Mouse (Mus musculus) heart, postnatal 0 days (tissue): ENCODE data around the gene Adcy3. TPM values are rescaled to one million over a fixed set of nuclear protein-coding genes. Genes with fewer than 3 reads are reported as not detected.
"Not testable (repeated sequence)": the region's sequence is repeated elsewhere in the genome, so short reads cannot be mapped to it uniquely, and the experiment has no call there.

Experiments used
- ATAC-seq: fragments of 200-750 bp; cut with Nextera tagmentation; 2 replicates; pipeline ENCODE4 v1.8.0; 2017; ENCODE audit warnings: low read depth, moderate number of reproducible peaks, moderate library complexity; ENCODE audit not compliant: insufficient read depth
- DNase-seq: peaks from one replicate; pipeline ENCODE4 v3.0.0-alpha.2; 2016; ENCODE audit warnings: low spot score
- H3K27ac ChIP-seq: fragments of 300-500 bp; sonication (generic); 2 replicates; pipeline ENCODE4 v1.5.1; 2014; ENCODE audit warnings: low read depth, mild to moderate bottlenecking
- H3K27me3 ChIP-seq: fragments of 300-500 bp; sonication (generic); 2 replicates; pipeline ENCODE4 v1.6.1; 2014; ENCODE audit warnings: low read length, mixed read lengths; ENCODE audit not compliant: control insufficient read depth, insufficient read depth
- H3K36me3 ChIP-seq: fragments of 300-500 bp; sonication (generic); replicated peaks from 2 replicates; pipeline ENCODE4 v1.6.1; 2014; ENCODE audit warnings: low read length, mixed read lengths; ENCODE audit not compliant: control insufficient read depth, insufficient read depth
- H3K4me1 ChIP-seq: fragments of 300-500 bp; sonication (generic); 2 replicates; pipeline ENCODE4 v1.6.1; 2014; ENCODE audit warnings: antibody characterized with exemption; ENCODE audit not compliant: control insufficient read depth, insufficient read depth
- H3K4me2 ChIP-seq: fragments of 300-500 bp; sonication (generic); 2 replicates; pipeline ENCODE4 v1.6.1; 2014; ENCODE audit warnings: low read depth, mild to moderate bottlenecking, low read length, moderate library complexity
- H3K4me3 ChIP-seq: fragments of 300-500 bp; sonication (generic); 2 replicates; pipeline ENCODE4 v1.5.1; 2014; ENCODE audit warnings: low read depth, low read length
- H3K9ac ChIP-seq: fragments of 300-500 bp; sonication (generic); replicated peaks from 2 replicates; pipeline ENCODE4 v1.6.1; 2014; ENCODE audit warnings: low read depth, low read length, mixed read lengths
- H3K9me3 ChIP-seq: fragments of 300-500 bp; sonication (generic); replicated peaks from 2 replicates; pipeline ENCODE4 v1.6.1; 2016; ENCODE audit warnings: low read length; ENCODE audit not compliant: control insufficient read depth
- CTCF ChIP-seq: IDR thresholded peaks from 2 replicates; pipeline ENCODE4 v1.5.1; 2016; ENCODE audit warnings: antibody characterized with exemption, control low read depth, low read depth
- EP300 ChIP-seq: IDR thresholded peaks from 2 replicates; pipeline ENCODE4 v1.6.1; 2016; ENCODE audit warnings: antibody characterized with exemption, low read depth
- WGBS: fragments of 180-500 bp; shearing (Covaris S2); extraction: QIAGEN DNeasy Blood & Tissue Kit; methylation state at CpG from one replicate; pipeline ENCODE4 v1.1.7; 2014; 5-methylcytosine and 5-hydroxymethylcytosine counted together
- polyA plus RNA-seq: library from polyadenylated mRNA; unstranded; fragments of >200 nt; fragmentation: Nextera tagmentation; extraction: Ambion mirVana; gene quantifications from 2 replicates; pipeline ENCODE4 v1.2.1, GENCODE M21; 2015
- total RNA-seq: library from RNA; depleted of rRNA; stranded (reverse); fragments of >200 nt; gene quantifications from 2 replicates; pipeline ENCODE4 v1.2.3, GENCODE M21; 2014; ENCODE audit warnings: low replicate concordance

The Adcy3 gene
- total and polyA plus RNA-seq, 2 experiments from 2014 or later: 1.2 to 7.5 TPM

DNA sequence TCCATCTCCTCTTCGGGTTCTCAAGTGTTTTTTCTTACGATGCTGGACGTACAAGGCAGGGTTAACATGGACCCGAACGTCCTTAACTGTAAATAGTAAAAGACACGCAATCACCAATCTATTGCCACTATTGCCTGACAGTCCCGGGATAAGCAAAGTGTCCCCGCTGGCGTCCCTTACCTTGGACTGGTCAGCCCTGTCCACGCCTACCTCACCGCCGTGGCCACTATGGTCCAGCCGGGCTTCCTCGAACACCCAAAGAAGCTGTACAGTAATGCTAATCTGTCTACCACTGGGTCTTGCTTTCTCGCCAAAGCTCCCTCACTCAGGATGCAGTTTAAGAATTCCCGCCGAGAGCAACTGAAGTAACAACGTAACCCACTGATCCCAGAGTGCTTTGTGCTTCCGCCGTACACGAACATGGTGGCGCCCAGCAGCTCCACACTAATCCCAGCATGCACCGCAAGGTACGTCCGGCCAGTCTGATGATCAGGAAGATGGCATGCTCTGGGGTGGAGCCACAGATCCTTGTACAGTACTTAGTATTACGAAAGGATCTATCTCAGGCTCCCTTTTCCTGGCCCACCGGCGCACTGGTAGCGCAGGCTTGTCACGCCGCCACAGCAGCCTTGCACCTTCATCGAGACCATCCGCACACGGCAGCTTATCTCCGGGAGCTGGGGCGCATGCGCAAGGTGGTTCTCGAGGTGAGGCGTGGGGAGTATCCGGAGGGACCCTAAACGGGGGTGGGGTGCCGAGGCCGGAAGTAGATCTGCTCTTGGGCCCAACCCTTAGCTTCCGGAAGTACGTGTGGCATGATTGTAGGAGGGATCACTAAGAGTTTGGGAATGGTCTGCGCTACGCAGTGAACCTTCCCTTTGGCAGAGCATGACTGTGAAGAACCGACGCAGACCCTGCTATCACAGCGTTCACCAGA lies 100.9 kb downstream of the Adcy3 start, which contains the start of the genes Ptrhd1 and Cenpo:
Gene Ptrhd1 (plus strand): TSS at position 456 of the 937 bp plus-strand sequence.
Gene Cenpo (minus strand): TSS at position 723 of the 937 bp plus-strand sequence.
- H3K36me3 ChIP-seq: peaks cover 27% of the 10 kb centered on the region
- peaks cover 13% of the 10 kb centered on the region; the same call in 1 of the 2 replicates for H3K4me1 ChIP-seq
- peak; percentile 97 for DNase-seq
- peak within 1 kb of the TSS; percentile 64 for H3K4me3 ChIP-seq
- no peaks in the 10 kb centered on the region for H3K27me3 ChIP-seq
- peak within 1 kb of the TSS; percentile 61 for H3K9ac ChIP-seq
- TF ChIP-seq CTCF: no peak
- no peak for TF ChIP-seq EP300
- no peaks in the 10 kb centered on the region for H3K9me3 ChIP-seq
- WGBS: under 1% methylated on average over 50 of the region's 50 CpGs
- H3K27ac ChIP-seq: peak within 1 kb of the TSS; percentile 94
- peak; percentile 97 for ATAC-seq
- H3K4me2 ChIP-seq: peak within 1 kb of the TSS; percentile 81

DNA sequence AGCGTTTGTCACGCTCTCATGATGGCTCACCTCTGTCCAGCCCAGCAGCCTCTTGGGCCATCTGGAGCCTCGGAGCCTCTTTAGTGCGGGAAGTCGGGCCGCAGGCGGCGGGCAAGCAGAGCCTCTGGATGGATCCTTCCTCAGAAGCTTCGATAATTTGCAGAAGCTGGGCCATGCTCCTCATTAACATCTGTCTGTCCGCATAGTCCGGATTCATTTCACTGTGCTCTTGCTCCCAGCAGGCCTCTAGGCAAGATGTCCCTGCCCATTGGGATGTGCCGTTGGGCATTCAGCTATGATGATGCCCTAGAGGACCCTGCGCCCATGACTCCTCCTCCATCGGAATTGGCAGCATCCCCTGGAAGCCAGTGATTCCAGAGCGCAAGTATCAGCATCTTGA lies 104.6 kb downstream of the Adcy3 start:
- H3K36me3 ChIP-seq: peaks cover 16% of the 10 kb centered on the region
- H3K27ac ChIP-seq: no peak overlapping the region
- no peak for ATAC-seq
- H3K27me3 ChIP-seq: no peaks in the 10 kb centered on the region
- TF ChIP-seq CTCF (no peak), EP300 (no peak)
- no peak overlapping the region for H3K4me3 ChIP-seq
- H3K9me3 ChIP-seq: no peaks in the 10 kb centered on the region
- H3K9ac ChIP-seq: no peak overlapping the region
- no peak for DNase-seq
- H3K4me2 ChIP-seq: no peak overlapping the region
- 90% methylated on average over 15 of the region's 15 CpGs for WGBS
- peaks cover 23% of the 10 kb centered on the region for H3K4me1 ChIP-seq

DNA sequence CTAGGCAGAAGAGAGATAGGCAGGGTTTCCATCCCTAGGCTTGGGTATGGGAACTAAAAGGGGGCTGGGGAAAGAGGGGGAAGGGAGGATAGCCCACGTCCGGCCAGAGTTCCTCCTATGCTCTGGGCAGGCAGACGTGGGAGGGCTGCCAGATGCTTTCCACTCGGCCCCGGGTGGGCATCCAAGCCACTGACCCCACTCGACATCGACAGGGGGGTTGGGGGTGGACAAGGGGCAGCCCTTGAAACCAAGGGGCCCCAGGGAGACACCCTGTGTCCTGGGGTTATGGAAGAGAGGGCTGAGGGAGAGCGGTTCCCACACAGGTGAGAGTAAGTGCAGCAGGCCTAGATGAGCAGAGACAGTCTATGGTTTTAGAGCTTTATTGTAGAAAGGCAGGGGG lies 107.4 kb downstream of the Adcy3 start:
- not testable (repeated sequence) for H3K4me3 ChIP-seq, H3K9me3 ChIP-seq, DNase-seq, ATAC-seq, H3K4me2 ChIP-seq, H3K27me3 ChIP-seq, H3K9ac ChIP-seq
- Histone ChIP-seq H3K27ac (peak overlapping the region; percentile 43; the same call in 1 of the 2 replicates), H3K36me3 (peaks cover 16% of the 10 kb centered on the region), H3K4me1 (peaks cover 11% of the 10 kb centered on the region)
- WGBS: 67% methylated on average over 8 of the region's 8 CpGs

DNA sequence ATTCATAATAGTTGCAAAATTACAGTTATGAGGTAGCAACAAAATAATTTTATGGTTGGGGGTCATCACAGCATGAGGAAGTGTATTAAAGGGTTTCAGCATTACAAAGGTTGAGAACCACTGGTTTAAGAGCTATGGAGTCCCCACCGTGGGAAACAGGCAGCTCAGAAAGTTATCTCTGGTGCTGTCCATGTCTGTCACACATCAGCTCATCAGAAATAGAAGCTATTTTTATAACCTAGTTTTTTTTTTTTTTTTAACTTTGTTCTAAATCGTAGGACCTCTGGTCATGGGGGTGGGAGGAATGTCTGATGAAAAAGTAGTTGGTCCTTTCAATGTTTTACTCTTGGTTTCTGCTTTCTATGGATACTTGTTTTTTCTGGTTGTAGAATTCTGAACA lies 110.9 kb downstream of the Adcy3 start:
- no peak for DNase-seq
- peaks cover 11% of the 10 kb centered on the region for H3K4me1 ChIP-seq
- WGBS: 24% methylated on average over 2 of the region's 2 CpGs
- no peak overlapping the region for H3K4me3 ChIP-seq
- H3K36me3 ChIP-seq: peaks cover 10% of the 10 kb centered on the region; the same call in 1 of the 2 replicates
- TF ChIP-seq EP300 (no peak), CTCF (no peak)
- no peak overlapping the region for H3K4me2 ChIP-seq
- H3K27me3 ChIP-seq: no peaks in the 10 kb centered on the region
- H3K9me3 ChIP-seq: no peaks in the 10 kb centered on the region
- no peak overlapping the region for H3K27ac ChIP-seq
- no peak for ATAC-seq
- H3K9ac ChIP-seq: no peak overlapping the region

DNA sequence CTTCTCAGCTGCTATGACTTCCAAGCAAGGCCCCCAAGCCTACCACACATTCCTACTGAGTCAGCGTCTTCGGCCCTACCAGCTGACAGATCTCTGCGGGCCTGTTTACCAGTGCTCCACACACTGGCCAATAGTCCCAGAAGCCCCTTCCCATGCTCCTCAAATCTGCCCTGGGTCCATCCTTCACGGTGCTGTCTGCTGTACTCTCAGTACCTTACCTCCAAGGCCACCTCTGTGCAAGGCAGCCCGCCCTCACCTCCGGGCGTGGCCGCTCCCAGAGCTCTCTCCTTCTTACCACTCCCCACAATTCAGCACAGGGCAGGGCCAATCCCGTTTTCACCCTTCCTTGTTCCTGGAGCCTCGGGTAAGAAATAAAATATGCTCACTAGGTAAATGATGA lies 112.8 kb downstream of the Adcy3 start:
- Histone ChIP-seq H3K4me2 (no peak overlapping the region), H3K9ac (no peak overlapping the region), H3K27ac (no peak overlapping the region), H3K27me3 (no peaks in the 10 kb centered on the region), H3K36me3 (peaks cover 10% of the 10 kb centered on the region; the same call in 1 of the 2 replicates), H3K4me3 (no peak overlapping the region), H3K9me3 (no peaks in the 10 kb centered on the region), H3K4me1 (peaks cover 5% of the 10 kb centered on the region)
- no peak for ATAC-seq
- 80% methylated on average over 10 of the region's 10 CpGs for WGBS
- no peak for DNase-seq
- no peak for TF ChIP-seq CTCF
- no peak for TF ChIP-seq EP300
